Mouse (Mus musculus): ENCODE data around the gene Cyfip1.
"Not testable (repeated sequence)": the region's sequence is repeated elsewhere in the genome, so short reads cannot be mapped to it uniquely, and the experiment has no call there.

Gene Cyfip1

GRCm38 (mm10) chr7:55865750-55866416 lies 24.3 kb downstream of the Cyfip1 start:
- DNase-seq: no peak

DNA sequence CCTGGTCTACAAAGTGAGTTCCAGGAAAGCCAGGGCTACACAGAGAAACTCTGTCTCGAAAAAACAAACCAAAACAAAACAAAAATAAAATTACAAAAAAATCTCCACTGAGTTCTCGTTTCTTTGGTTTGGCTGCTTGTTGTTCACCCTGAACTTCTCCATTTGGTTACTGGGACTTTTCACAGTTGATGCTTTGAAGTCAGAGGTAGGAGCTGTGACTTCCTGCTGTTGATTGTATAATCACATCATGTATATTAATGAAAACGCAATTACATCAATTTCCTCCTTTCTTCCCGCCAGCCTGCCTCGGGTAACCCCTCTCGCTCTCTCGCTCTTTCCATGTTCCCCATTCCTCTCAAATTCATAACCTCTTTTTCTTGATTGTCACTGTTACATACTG lies 26.7 kb downstream of the Cyfip1 start:
- no peak for DNase-seq

GRCm38 (mm10) chr7:55869220-55869619 lies 27.7 kb downstream of the Cyfip1 start:
- DNase-seq: no peak

DNA sequence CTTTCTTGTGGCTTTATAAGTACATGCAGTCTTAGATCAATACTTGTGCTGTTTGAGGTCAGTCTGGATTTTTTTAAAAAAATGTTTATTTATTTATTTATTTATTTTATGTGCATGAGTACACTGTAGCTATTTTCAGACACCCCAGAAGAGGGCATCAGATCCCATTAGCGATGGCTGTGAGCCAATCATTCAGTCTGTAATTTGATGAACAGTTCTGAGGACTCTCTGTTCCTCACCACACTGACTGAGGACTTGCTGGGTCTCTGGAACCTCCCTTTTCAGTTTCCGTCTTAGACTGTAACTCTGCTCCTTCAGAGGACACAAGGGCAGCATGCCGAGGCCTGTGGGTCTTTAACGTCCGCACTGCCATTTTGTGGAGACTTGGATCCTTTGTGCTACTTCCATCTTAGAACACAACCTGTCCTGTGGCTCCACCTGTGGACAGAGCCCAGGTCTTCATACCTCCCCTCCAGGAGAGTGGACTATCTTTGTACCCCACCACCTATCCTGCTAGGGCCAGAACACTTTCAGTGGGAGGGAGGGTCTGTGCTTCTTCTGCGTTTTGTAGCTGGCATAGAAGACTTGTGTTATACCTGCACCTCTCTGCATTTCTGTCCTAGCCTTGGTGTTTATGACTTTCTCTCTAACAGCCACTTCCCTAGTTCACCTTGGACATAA lies 28.9 kb downstream of the Cyfip1 start:
- DNase-seq: no peak

DNA sequence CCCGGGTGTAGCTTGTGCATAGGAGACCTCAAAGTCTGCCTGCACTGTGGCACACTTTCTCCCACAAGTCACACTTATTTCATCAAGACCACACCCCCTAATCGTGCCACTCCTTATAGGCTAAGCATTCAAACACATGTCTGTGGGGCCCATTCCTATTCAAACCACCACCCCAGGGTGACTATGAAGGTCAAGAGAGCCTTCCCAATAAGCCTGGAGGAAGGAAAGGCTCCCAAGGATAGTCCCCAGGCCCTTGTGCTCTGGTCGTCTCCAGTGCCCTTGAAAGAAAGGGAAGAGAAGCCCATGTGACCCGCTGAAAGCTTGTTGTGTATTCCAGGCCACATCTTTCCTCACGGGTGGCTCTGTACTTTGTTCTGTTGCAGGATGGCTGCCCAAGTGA lies 29.9 kb downstream of the Cyfip1 start:
- no peak for DNase-seq

DNA sequence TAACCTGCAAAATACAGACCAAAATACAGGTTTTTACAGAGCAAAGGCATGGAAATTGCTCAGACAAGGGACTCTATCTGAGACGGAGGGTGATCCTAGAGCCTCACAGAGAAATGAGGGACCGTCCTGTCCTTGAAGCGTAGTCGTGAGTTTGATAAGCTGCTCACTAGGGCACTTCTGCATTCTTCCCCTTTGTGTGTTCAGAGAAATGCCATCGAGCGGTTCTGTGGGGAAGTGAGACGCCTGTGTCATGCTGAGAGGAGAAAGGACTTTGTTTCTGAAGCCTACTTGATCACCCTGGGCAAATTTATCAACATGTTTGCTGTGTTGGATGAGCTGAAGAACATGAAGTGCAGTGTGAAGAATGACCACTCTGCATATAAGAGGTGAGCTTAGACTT lies 33.2 kb downstream of the Cyfip1 start:
- DNase-seq: no peak

GRCm38 (mm10) chr7:55877721-55878120 lies 36.2 kb downstream of the Cyfip1 start:
- peak; percentile 58 for DNase-seq

DNA sequence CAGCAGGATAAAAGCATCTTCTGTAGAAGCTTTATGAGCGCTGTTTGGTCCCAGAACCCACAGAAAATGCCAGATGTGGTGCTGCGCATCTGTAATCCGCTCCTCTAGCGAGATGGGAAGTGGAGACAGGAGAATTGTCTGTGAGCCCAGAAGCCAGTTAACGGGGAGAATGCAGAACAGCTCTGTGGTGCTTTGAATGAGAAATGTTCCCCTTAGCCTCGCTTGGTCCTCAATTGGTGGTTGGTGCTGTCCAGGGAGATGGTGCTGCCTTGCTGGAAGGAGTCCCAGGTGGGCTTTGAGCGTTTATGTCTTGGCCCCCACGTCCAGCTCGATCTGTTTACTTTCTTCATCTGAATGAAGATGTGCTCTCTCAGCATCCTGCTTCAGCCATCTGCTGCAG lies 39.3 kb downstream of the Cyfip1 start:
- no peak for DNase-seq

DNA sequence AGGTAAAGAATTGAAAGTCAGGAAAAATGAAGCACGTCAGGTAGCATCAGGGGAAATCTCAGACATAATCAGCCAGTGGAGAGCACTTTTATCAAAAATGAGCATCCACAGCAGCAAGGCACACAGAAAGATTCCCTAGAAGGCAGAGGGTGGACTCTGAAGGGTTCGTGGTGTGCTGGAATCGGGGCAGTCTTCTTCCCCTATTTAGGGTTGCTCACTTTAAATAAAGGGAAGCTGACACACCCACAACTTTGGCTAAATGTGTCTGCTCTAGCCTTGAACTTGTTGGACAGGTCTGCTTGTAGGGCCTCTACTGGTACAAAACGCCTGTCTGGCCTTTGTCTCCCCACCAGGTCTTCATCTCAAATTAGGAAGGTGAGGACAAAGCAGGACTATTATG lies 47.1 kb downstream of the Cyfip1 start:
- DNase-seq: no peak

DNA sequence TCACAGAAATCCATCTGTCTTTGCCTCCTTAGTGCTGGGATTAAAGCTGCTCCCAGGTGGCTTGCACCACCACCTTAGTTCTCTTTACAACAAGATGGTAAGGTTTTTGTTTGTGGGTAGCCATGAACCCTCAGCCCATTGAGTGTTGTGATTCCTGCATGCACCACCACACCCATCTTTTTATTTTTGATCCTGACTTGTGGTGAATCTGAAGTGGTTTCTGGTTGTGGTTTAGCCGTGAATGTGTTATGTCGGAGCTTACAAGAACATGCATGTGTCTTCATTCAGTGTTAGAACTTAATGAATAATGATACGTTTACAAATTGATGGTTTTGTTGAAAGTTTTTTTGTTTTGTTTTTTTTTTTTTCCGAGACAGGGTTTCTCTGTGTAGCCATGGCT lies 48.5 kb downstream of the Cyfip1 start:
- DNase-seq: no peak

- no peak for DNase-seq
These were observed 49.2 kb downstream of the Cyfip1 start for GRCm38 (mm10) chr7:55890731-55891130.

DNA sequence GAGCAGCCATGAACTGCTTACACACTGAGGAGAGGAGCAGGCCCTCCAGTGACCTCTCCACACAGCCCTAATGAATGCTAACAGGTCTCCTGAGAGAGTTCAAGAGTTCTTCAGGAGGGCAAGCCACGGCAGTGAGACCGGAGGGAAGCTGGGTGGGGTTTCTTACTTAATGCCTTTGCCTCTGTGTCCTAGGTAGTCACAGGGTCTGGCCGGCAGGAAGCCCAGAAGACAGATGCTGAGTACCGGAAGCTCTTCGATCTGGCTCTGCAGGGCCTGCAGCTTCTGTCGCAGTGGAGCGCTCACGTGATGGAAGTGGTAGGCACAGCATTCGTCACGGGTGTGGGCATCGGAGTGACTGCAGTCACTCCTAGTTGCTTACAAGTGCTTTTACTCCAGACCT lies 50.3 kb downstream of the Cyfip1 start:
- peak; percentile 66 for DNase-seq

DNA sequence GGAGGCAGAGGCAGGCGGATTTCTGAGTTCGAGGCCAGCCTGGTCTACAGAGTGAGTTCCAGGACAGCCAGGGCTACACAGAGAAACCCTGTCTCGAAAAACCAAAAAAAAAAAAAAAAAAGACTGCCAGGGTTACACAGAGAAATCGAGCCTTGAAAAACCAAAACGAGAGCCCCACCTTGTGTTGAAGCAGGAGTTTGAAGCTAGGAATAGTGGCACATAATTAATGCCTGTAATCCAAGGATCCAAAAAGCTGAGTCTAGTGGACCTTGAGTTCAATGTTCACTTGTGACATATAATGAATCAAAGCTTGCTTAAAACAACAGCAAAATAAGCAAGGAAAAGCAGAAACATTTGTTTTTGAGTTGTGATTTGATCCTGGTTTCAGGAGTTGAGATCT lies 62.2 kb downstream of the Cyfip1 start:
- no peak for DNase-seq

GRCm38 (mm10) chr7:55905449-55905848 lies 63.9 kb downstream of the Cyfip1 start:
- DNase-seq: no peak

DNA sequence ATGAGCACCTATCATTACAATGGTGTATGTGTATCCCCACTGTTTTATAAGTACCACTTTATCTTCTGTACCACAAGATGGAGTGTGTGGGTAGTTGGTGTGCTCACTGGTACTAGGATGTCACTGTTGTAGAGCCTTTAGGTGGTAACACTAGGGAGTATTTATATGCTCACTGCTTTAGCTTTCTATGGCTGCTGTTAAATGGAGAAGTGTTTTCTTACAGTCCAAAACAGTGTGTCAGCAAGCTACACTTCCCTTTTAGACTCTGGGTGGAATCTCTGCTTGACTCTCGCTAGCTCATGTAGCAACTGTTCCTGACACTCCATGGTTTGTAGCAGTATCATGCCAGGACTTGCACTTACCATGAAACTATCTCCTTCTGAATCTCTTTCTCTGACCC lies 68.0 kb downstream of the Cyfip1 start:
- no peak for DNase-seq

DNA sequence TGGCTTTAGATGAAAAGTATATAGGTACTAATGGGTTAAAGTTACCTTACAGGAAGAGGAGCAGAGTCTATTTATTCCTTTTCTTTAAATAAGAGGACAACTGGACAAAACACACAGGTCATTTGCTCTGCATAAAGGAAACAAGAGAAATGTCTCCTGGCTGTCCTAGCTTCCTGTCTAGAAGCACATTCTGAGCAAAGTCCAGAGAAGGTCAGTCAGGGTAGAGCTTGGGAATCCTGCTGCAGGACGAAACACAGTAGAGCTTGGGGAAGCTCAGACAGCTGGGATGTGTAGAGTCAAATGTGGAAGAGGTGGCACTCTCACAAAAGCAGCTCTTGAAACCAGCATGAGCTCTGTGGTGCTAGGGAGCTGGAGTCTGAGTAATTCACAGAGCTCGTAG lies 68.8 kb downstream of the Cyfip1 start:
- DNase-seq: no peak

- no peak for DNase-seq
These were observed 69.8 kb downstream of the Cyfip1 start for GRCm38 (mm10) chr7:55911371-55911770.

- no peak for DNase-seq
These were observed 70.6 kb downstream of the Cyfip1 start for GRCm38 (mm10) chr7:55912118-55912517.

DNA sequence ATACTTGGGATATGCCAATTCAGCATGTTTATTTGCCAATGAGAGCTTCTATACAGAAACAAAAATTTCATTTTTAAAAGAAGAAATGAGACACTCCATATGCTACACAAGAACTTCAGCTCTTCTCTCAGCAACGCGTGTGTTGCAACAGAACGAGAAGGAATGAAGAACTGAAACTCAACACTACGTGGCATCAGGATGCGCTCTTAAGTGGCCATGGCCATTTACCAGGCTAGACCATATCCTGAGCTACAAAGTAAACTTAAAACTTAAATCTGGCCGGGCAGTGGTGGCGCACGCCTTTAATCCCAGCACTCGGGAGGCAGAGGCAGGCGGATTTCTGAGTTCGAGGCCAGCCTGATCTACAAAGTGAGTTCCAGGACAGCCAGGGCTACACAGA lies 76.8 kb downstream of the Cyfip1 start:
- not testable (repeated sequence) for DNase-seq

- DNase-seq: no peak
These were observed 85.7 kb downstream of the Cyfip1 start for GRCm38 (mm10) chr7:55927262-55927661.

- DNase-seq: no peak
These were observed 87.1 kb downstream of the Cyfip1 start for GRCm38 (mm10) chr7:55928649-55929048.

GRCm38 (mm10) chr7:55935025-55935424 lies 93.5 kb downstream of the Cyfip1 start:
- no peak for DNase-seq

DNA sequence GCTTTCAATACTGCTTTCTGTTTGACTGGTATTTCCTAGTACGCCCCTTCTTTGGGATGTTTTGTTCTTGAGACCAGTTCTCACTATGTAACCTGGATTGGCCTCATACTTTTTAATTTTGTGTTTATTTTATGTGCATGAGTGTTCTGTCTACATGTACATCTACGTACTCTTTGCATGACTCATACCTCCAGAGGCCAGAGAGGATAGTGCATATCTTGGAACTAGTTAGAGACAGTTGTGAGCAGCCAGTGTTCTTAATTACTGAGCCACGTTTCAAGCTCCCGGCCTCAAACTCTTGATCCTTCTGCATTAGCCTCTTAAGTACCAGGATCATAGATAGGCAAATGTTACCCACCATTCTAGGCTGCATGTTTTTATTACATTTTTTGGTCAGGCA lies 96.8 kb downstream of the Cyfip1 start:
- no peak for DNase-seq

DNA sequence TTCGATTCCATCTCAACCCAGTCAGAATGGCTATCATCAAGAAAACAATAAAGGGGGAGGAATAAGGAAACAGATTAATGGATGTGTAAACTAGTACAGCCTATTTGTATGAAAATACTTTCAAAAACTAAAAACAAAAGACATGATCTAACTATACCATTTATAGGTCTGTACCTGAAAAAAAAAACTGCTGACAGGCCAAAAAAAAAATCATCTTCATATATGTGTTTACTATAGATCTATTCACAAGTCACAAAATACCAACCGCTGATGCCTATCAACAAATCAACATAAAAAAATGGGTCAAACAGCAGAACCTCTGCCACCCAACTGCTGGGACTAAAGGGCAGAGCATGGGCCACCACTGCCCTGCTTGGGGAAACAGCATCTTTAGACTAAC lies 114.5 kb downstream of the Cyfip1 start:
- DNase-seq: no peak

GRCm38 (mm10) chr7:55957178-55957577 lies 115.6 kb downstream of the Cyfip1 start:
- no peak for DNase-seq
